Mouse (Mus musculus) megakaryocyte, embryonic 14.5 days (primary cell): ENCODE measurements around the gene Gpsm2.

Source experiments
- FLI1 ChIP-seq: IDR thresholded peaks from 2 replicates; pipeline ENCODE4 v1.6.1; 2012; ENCODE audit warnings: low read length, inconsistent platforms, mixed read lengths
- GATA1 ChIP-seq: IDR thresholded peaks from 3 replicates; pipeline ENCODE4 v1.6.1; 2012; ENCODE audit warnings: mixed read lengths, low read length, inconsistent platforms, borderline replicate concordance

DNA sequence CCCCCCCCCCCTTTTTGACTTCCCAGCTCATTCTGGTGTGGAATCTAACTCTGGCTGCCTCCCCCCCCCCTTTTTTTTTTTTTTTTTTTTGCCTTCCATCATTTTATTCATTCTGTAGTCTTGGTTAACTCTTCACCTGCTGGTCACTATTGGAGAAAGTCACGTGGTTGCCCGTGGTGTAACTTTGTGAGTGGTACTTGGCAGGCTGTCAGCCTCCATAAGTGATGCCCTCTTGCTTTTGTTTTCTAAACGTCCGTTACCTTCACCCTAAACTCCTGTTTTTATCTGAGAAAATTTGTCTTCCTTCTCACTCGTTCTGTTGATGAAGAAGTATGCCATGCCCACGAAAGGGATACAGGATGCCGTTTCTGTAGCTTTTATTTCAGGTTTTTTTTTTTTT, 66.6 kb downstream of the Gpsm2 start:
- TF ChIP-seq FLI1 (no peak), GATA1 (no peak)
